Mouse (Mus musculus) heart, postnatal 0 days (tissue): ENCODE measurements around the gene Ankrd44.

Experiments used
- CTCF ChIP-seq: IDR thresholded peaks from 2 replicates; pipeline ENCODE4 v1.5.1; 2016; ENCODE audit warnings: antibody characterized with exemption, control low read depth, low read depth
- EP300 ChIP-seq: IDR thresholded peaks from 2 replicates; pipeline ENCODE4 v1.6.1; 2016; ENCODE audit warnings: antibody characterized with exemption, low read depth

DNA sequence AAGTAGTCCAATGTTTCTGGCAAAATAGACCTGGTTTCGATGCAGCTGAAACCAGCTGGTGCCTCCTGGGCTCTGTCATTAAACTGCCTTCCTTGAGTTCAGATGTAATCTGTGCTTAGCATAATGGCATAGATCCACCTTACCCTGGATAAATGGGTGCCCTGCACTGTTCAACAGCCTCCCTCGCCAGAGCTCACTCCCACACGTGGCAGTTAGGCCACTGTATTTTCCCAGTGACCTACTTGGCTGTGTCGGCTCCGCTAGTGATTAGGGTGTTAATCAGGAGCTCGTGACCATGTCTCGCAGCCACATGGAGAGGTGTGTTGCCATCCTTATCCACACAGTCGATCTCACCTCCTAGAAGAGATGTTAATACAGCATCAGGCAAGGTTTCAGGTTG lies 183.1 kb downstream of the Ankrd44 start:
- TF ChIP-seq CTCF, result no peak
- TF ChIP-seq EP300, result no peak
